Mouse (Mus musculus) limb, embryonic 10.5 days (tissue): ENCODE measurements around the gene 1110002E22Rik. TPM values are rescaled to one million over a fixed set of nuclear protein-coding genes. Genes with fewer than 3 reads are reported as not detected.
A peak's percentile ranks its signal among the peaks of the same experiment; 100 is the strongest.

Source experiments
- DNase-seq: peaks from one replicate; pipeline ENCODE4 v3.0.0-alpha.2; 2017; ENCODE audit warnings: low spot score
- H3K27ac ChIP-seq: fragments of 300-500 bp; sonication (generic); 2 replicates; pipeline ENCODE4 v1.5.1; 2016; ENCODE audit warnings: mild to moderate bottlenecking
- H3K27me3 ChIP-seq: fragments of 300-500 bp; sonication (generic); 2 replicates; pipeline ENCODE4 v1.6.1; 2016; ENCODE audit warnings: low read depth, mild to moderate bottlenecking; ENCODE audit not compliant: poor library complexity, severe bottlenecking
- H3K36me3 ChIP-seq: fragments of 300-500 bp; sonication (generic); 2 replicates; pipeline ENCODE4 v1.6.1; 2016; ENCODE audit warnings: mild to moderate bottlenecking, moderate library complexity
- H3K4me1 ChIP-seq: fragments of 300-500 bp; sonication (generic); 2 replicates; pipeline ENCODE4 v1.6.1; 2016
- H3K4me3 ChIP-seq: fragments of 300-500 bp; sonication (generic); 2 replicates; pipeline ENCODE4 v1.5.1; 2016; ENCODE audit warnings: mild to moderate bottlenecking, moderate library complexity
- H3K9me3 ChIP-seq: fragments of 300-500 bp; sonication (generic); replicated peaks from 2 replicates; pipeline ENCODE4 v1.6.1; 2016; ENCODE audit warnings: mild to moderate bottlenecking
- WGBS: fragments of 180-500 bp; shearing (Covaris S2); methylation state at CpG from one replicate; pipeline ENCODE4 v1.1.7; 2016; 5-methylcytosine and 5-hydroxymethylcytosine counted together
- polyA plus RNA-seq: library from polyadenylated mRNA; unstranded; fragments of >200 nt; fragmentation: Nextera tagmentation; extraction: Ambion mirVana; gene quantifications from 2 replicates; pipeline ENCODE4 v1.2.1, GENCODE M21; 2016

The 1110002E22Rik gene
- 0.06 and 0.15 TPM in 2 replicates for polyA plus RNA-seq

- Histone ChIP-seq H3K4me3 (no peak within 1 kb of the TSS), H3K4me1 (peaks cover 34% of the 10 kb centered on the region), H3K27me3 (no peaks in the 10 kb centered on the region; the same call in 1 of the 2 replicates), H3K9me3 (no peaks in the 10 kb centered on the region), H3K27ac (peak within 1 kb of the TSS; percentile 51), H3K36me3 (no peaks in the 10 kb centered on the region)
- DNase-seq: no peak
- 82% methylated on average over 33 of the region's 33 CpGs for WGBS
Observed at GRCm38 (mm10) chr3:138064732-138065645, at the start of gene 1110002E22Rik. 1110002E22Rik (plus strand) TSS chr3:138065052.

- no peaks in the 10 kb centered on the region for H3K36me3 ChIP-seq
- H3K27ac ChIP-seq: no peak overlapping the region
- H3K4me1 ChIP-seq: 0 out of 2 replicates have a peak, but pooled peaks cover under 1% of the 10 kb centered on the region
- H3K27me3 ChIP-seq: no peaks in the 10 kb centered on the region
- H3K4me3 ChIP-seq: no peak overlapping the region
- WGBS: 92% methylated on average over 12 of the region's 12 CpGs
- no peaks in the 10 kb centered on the region for H3K9me3 ChIP-seq
- no peak for DNase-seq
Observed at GRCm38 (mm10) chr3:138016810-138017209, 48.0 kb upstream of the 1110002E22Rik start.

GRCm38 (mm10) chr3:138022003-138022402, 42.8 kb upstream of the 1110002E22Rik start:
- H3K9me3 ChIP-seq: no peaks in the 10 kb centered on the region
- peaks cover 4% of the 10 kb centered on the region; the same call in 1 of the 2 replicates for H3K4me1 ChIP-seq
- H3K36me3 ChIP-seq: no peaks in the 10 kb centered on the region
- no peak overlapping the region for H3K27ac ChIP-seq
- 95% methylated on average over 4 of the region's 4 CpGs for WGBS
- no peak for DNase-seq
- no peak overlapping the region for H3K4me3 ChIP-seq
- no peaks in the 10 kb centered on the region for H3K27me3 ChIP-seq

- DNase-seq: no peak
- Histone ChIP-seq H3K27ac (no peak overlapping the region), H3K4me1 (peaks cover 4% of the 10 kb centered on the region; the same call in 1 of the 2 replicates), H3K36me3 (no peaks in the 10 kb centered on the region), H3K4me3 (no peak overlapping the region), H3K27me3 (no peaks in the 10 kb centered on the region), H3K9me3 (no peaks in the 10 kb centered on the region)
- WGBS: 86% methylated on average over 4 of the region's 4 CpGs
Observed at GRCm38 (mm10) chr3:138022651-138023050, 42.2 kb upstream of the 1110002E22Rik start.

- no peaks in the 10 kb centered on the region for H3K36me3 ChIP-seq
- 82% methylated on average over 10 of the region's 10 CpGs for WGBS
- no peak overlapping the region for H3K27ac ChIP-seq
- H3K9me3 ChIP-seq: no peaks in the 10 kb centered on the region
- no peak overlapping the region for H3K4me3 ChIP-seq
- no peaks in the 10 kb centered on the region for H3K27me3 ChIP-seq
- H3K4me1 ChIP-seq: peaks cover 4% of the 10 kb centered on the region; the same call in 1 of the 2 replicates
- no peak for DNase-seq
Observed at GRCm38 (mm10) chr3:138026286-138026685, 38.6 kb upstream of the 1110002E22Rik start.

- H3K36me3 ChIP-seq: no peaks in the 10 kb centered on the region
- H3K4me1 ChIP-seq: peaks cover 4% of the 10 kb centered on the region; the same call in 1 of the 2 replicates
- H3K9me3 ChIP-seq: no peaks in the 10 kb centered on the region
- DNase-seq: no peak
- H3K27me3 ChIP-seq: no peaks in the 10 kb centered on the region
- H3K27ac ChIP-seq: no peak overlapping the region
- 89% methylated on average over 5 of the region's 5 CpGs for WGBS
- no peak overlapping the region for H3K4me3 ChIP-seq
Observed at GRCm38 (mm10) chr3:138027575-138028362, 37.1 kb upstream of the 1110002E22Rik start.

- H3K4me3 ChIP-seq: no peak overlapping the region
- H3K27ac ChIP-seq: no peak overlapping the region
- H3K4me1 ChIP-seq: peaks cover 4% of the 10 kb centered on the region; the same call in 1 of the 2 replicates
- no peaks in the 10 kb centered on the region for H3K27me3 ChIP-seq
- DNase-seq: no peak
- H3K9me3 ChIP-seq: no peaks in the 10 kb centered on the region
- 93% methylated on average over 5 of the region's 5 CpGs for WGBS
- H3K36me3 ChIP-seq: no peaks in the 10 kb centered on the region
Observed at GRCm38 (mm10) chr3:138029351-138029750, 35.5 kb upstream of the 1110002E22Rik start.

- H3K4me3 ChIP-seq: no peak overlapping the region
Observed at GRCm38 (mm10) chr3:138030563-138030962, 34.3 kb upstream of the 1110002E22Rik start.

GRCm38 (mm10) chr3:138033986-138034385, 30.9 kb upstream of the 1110002E22Rik start:
- Histone ChIP-seq H3K27ac (no peak overlapping the region), H3K36me3 (no peaks in the 10 kb centered on the region)
- WGBS: 78% methylated on average over 6 of the region's 6 CpGs

More at GRCm38 (mm10) chr3:138030563-138030962, 34.3 kb upstream of the 1110002E22Rik start:
- Histone ChIP-seq H3K36me3 (no peaks in the 10 kb centered on the region), H3K27ac (no peak overlapping the region), H3K4me1 (peaks cover 4% of the 10 kb centered on the region; the same call in 1 of the 2 replicates), H3K27me3 (no peaks in the 10 kb centered on the region), H3K9me3 (no peaks in the 10 kb centered on the region)
- WGBS: 87% methylated on average over 6 of the region's 6 CpGs
- no peak for DNase-seq

GRCm38 (mm10) chr3:138040938-138041337, 23.9 kb upstream of the 1110002E22Rik start:
- no peaks in the 10 kb centered on the region for H3K36me3 ChIP-seq
- H3K4me3 ChIP-seq: no peak overlapping the region
- no peaks in the 10 kb centered on the region for H3K9me3 ChIP-seq
- 73% methylated on average over 2 of the region's 2 CpGs for WGBS
- no peak overlapping the region for H3K27ac ChIP-seq
- no peak for DNase-seq
- H3K4me1 ChIP-seq: 0 out of 2 replicates have a peak, but pooled peaks cover 2% of the 10 kb centered on the region
- no peaks in the 10 kb centered on the region for H3K27me3 ChIP-seq

More at GRCm38 (mm10) chr3:138033986-138034385, 30.9 kb upstream of the 1110002E22Rik start:
- Histone ChIP-seq H3K4me1 (no peaks in the 10 kb centered on the region), H3K9me3 (no peaks in the 10 kb centered on the region), H3K4me3 (no peak overlapping the region), H3K27me3 (no peaks in the 10 kb centered on the region)
- DNase-seq: no peak

GRCm38 (mm10) chr3:138041591-138042301, 23.1 kb upstream of the 1110002E22Rik start:
- Histone ChIP-seq H3K4me3 (no peak overlapping the region), H3K4me1 (0 out of 2 replicates have a peak, but pooled peaks cover 2% of the 10 kb centered on the region), H3K27ac (no peak overlapping the region), H3K9me3 (no peaks in the 10 kb centered on the region), H3K27me3 (no peaks in the 10 kb centered on the region), H3K36me3 (no peaks in the 10 kb centered on the region)
- WGBS: 64% methylated on average over 3 of the region's 3 CpGs
- DNase-seq: no peak

- H3K36me3 ChIP-seq: no peaks in the 10 kb centered on the region
- H3K4me3 ChIP-seq: no peak overlapping the region
- H3K4me1 ChIP-seq: 0 out of 2 replicates have a peak, but pooled peaks cover 2% of the 10 kb centered on the region
- no peaks in the 10 kb centered on the region for H3K27me3 ChIP-seq
- H3K27ac ChIP-seq: no peak overlapping the region
- WGBS: 86% methylated on average over 7 of the region's 7 CpGs
- DNase-seq: no peak
- H3K9me3 ChIP-seq: no peaks in the 10 kb centered on the region
Observed at GRCm38 (mm10) chr3:138043316-138043715, 21.5 kb upstream of the 1110002E22Rik start.
